Mouse (Mus musculus): ENCODE data around the gene Trmt1. TPM values are rescaled to one million over a fixed set of nuclear protein-coding genes. Genes with fewer than 3 reads are reported as not detected.
A peak's percentile ranks its signal among the peaks of the same experiment; 100 is the strongest.

Trmt1 gene
- 69.1 and 71.2 TPM in 2 replicates for polyA plus RNA-seq (2016; fragmentation: Nextera tagmentation; extraction: Ambion mirVana)

- Histone ChIP-seq H3K4me3 (peak within 1 kb of the TSS; percentile 80), H3K27me3 (replicated peaks; ENCODE audit: low read depth, poor library complexity, severe bottlenecking) (no peaks in the 10 kb centered on the region), H3K36me3 (replicated peaks) (peaks cover 49% of the 10 kb centered on the region), H3K9me3 (no peaks in the 10 kb centered on the region), H3K27ac (replicated peaks) (peak within 1 kb of the TSS; percentile 99), H3K4me1 (peaks cover 51% of the 10 kb centered on the region)
- DNase-seq (ENCODE audit: low spot score) = peak; percentile 43
- 13% methylated on average over 20 of the region's 20 CpGs for WGBS
These were observed at the start of gene Trmt1 for GRCm38 (mm10) chr8:84686191-84687002. TSS of gene Trmt1 (plus strand) at chr8:84686307.

- 30% methylated on average over 8 of the region's 8 CpGs for WGBS
- peaks cover 6% of the 10 kb centered on the region for H3K27me3 ChIP-seq (replicated peaks; ENCODE audit: low read depth, poor library complexity, severe bottlenecking)
- H3K9me3 ChIP-seq = no peaks in the 10 kb centered on the region
- H3K27ac ChIP-seq (replicated peaks) = peak overlapping the region; percentile 95
- DNase-seq (ENCODE audit: low spot score) = peak; percentile 37
- peak overlapping the region; percentile 67 for H3K4me3 ChIP-seq
- no peaks in the 10 kb centered on the region for H3K36me3 ChIP-seq (replicated peaks)
- H3K4me1 ChIP-seq = peaks cover 72% of the 10 kb centered on the region
These were observed 48.1 kb upstream of the Trmt1 start for GRCm38 (mm10) chr8:84637946-84638554.

- Histone ChIP-seq H3K27ac (replicated peaks) (peak overlapping the region; percentile 95), H3K9me3 (no peaks in the 10 kb centered on the region), H3K36me3 (replicated peaks) (no peaks in the 10 kb centered on the region), H3K27me3 (replicated peaks; ENCODE audit: low read depth, poor library complexity, severe bottlenecking) (peaks cover 6% of the 10 kb centered on the region), H3K4me3 (peak overlapping the region; percentile 67), H3K4me1 (peaks cover 66% of the 10 kb centered on the region)
- under 1% methylated on average over 50 of the region's 52 CpGs for WGBS
- DNase-seq (ENCODE audit: low spot score) = no peak
These were observed 47.4 kb upstream of the Trmt1 start for GRCm38 (mm10) chr8:84638555-84639161.

- H3K27me3 ChIP-seq (replicated peaks; ENCODE audit: low read depth, poor library complexity, severe bottlenecking) = peaks cover 6% of the 10 kb centered on the region
- no peaks in the 10 kb centered on the region for H3K9me3 ChIP-seq
- WGBS = 1% methylated on average over 106 of the region's 106 CpGs
- peak overlapping the region; percentile 67 for H3K4me3 ChIP-seq
- peak; percentile 95 for DNase-seq (ENCODE audit: low spot score)
- peaks cover 59% of the 10 kb centered on the region for H3K4me1 ChIP-seq
- peak overlapping the region; percentile 95 for H3K27ac ChIP-seq (replicated peaks)
- no peaks in the 10 kb centered on the region for H3K36me3 ChIP-seq (replicated peaks)
These were observed 46.7 kb upstream of the Trmt1 start for GRCm38 (mm10) chr8:84639162-84640009.

GRCm38 (mm10) chr8:84640010-84640588 is 46.0 kb upstream of the Trmt1 start:
- peak overlapping the region; percentile 67 for H3K4me3 ChIP-seq
- WGBS = 30% methylated on average over 9 of the region's 9 CpGs
- no peaks in the 10 kb centered on the region for H3K36me3 ChIP-seq (replicated peaks)
- no peaks in the 10 kb centered on the region for H3K9me3 ChIP-seq
- peaks cover 6% of the 10 kb centered on the region for H3K27me3 ChIP-seq (replicated peaks; ENCODE audit: low read depth, poor library complexity, severe bottlenecking)
- no peak for DNase-seq (ENCODE audit: low spot score)
- H3K27ac ChIP-seq (replicated peaks) = peak overlapping the region; percentile 95
- H3K4me1 ChIP-seq = peaks cover 55% of the 10 kb centered on the region

- 75% methylated on average over 7 of the region's 7 CpGs for WGBS
- Histone ChIP-seq H3K4me3 (peak overlapping the region; percentile 67; the same call in 1 of the 2 replicates), H3K4me1 (peaks cover 54% of the 10 kb centered on the region), H3K36me3 (replicated peaks) (no peaks in the 10 kb centered on the region), H3K27ac (replicated peaks) (peak overlapping the region; percentile 95; the same call in 1 of the 2 replicates), H3K9me3 (no peaks in the 10 kb centered on the region), H3K27me3 (replicated peaks; ENCODE audit: low read depth, poor library complexity, severe bottlenecking) (peaks cover 6% of the 10 kb centered on the region)
- no peak for DNase-seq (ENCODE audit: low spot score)
These were observed 45.4 kb upstream of the Trmt1 start for GRCm38 (mm10) chr8:84640617-84641294.

- no peak for DNase-seq (ENCODE audit: low spot score)
- 89% methylated on average over 1 of the region's 1 CpGs for WGBS
- no peaks in the 10 kb centered on the region for H3K36me3 ChIP-seq (replicated peaks)
- peaks cover 44% of the 10 kb centered on the region for H3K4me1 ChIP-seq
- H3K27ac ChIP-seq (replicated peaks) = peak overlapping the region; percentile 63; the same call in 1 of the 2 replicates
- no peaks in the 10 kb centered on the region for H3K27me3 ChIP-seq (replicated peaks; ENCODE audit: low read depth, poor library complexity, severe bottlenecking)
- no peaks in the 10 kb centered on the region for H3K9me3 ChIP-seq
- no peak overlapping the region for H3K4me3 ChIP-seq
These were observed 44.3 kb upstream of the Trmt1 start for GRCm38 (mm10) chr8:84641578-84642361.

- no peak for DNase-seq (ENCODE audit: low spot score)
- Histone ChIP-seq H3K27me3 (replicated peaks; ENCODE audit: low read depth, poor library complexity, severe bottlenecking) (no peaks in the 10 kb centered on the region), H3K4me1 (peaks cover 45% of the 10 kb centered on the region), H3K4me3 (no peak overlapping the region), H3K36me3 (replicated peaks) (no peaks in the 10 kb centered on the region), H3K9me3 (no peaks in the 10 kb centered on the region), H3K27ac (replicated peaks) (peak overlapping the region; percentile 63; the same call in 1 of the 2 replicates)
- WGBS = 73% methylated on average over 5 of the region's 5 CpGs
These were observed 43.1 kb upstream of the Trmt1 start for GRCm38 (mm10) chr8:84643019-84643418.

GRCm38 (mm10) chr8:84646800-84647199 is 39.3 kb upstream of the Trmt1 start:
- Histone ChIP-seq H3K9me3 (no peaks in the 10 kb centered on the region), H3K4me1 (peaks cover 44% of the 10 kb centered on the region), H3K27ac (replicated peaks) (peak overlapping the region; percentile 83), H3K4me3 (peak overlapping the region; percentile 51), H3K27me3 (replicated peaks; ENCODE audit: low read depth, poor library complexity, severe bottlenecking) (no peaks in the 10 kb centered on the region), H3K36me3 (replicated peaks) (no peaks in the 10 kb centered on the region)
- 57% methylated on average over 6 of the region's 6 CpGs for WGBS
- peak; percentile 48 for DNase-seq (ENCODE audit: low spot score)

- Histone ChIP-seq H3K4me1 (peaks cover 38% of the 10 kb centered on the region), H3K27me3 (replicated peaks; ENCODE audit: low read depth, poor library complexity, severe bottlenecking) (no peaks in the 10 kb centered on the region), H3K36me3 (replicated peaks) (no peaks in the 10 kb centered on the region), H3K4me3 (peak overlapping the region; percentile 51), H3K9me3 (no peaks in the 10 kb centered on the region), H3K27ac (replicated peaks) (peak overlapping the region; percentile 83)
- peak; percentile 89 for DNase-seq (ENCODE audit: low spot score)
- 2% methylated on average over 14 of the region's 14 CpGs for WGBS
These were observed 38.6 kb upstream of the Trmt1 start for GRCm38 (mm10) chr8:84647461-84647901.
